Mouse (Mus musculus): ENCODE measurements around the gene Snrpc. TPM values are rescaled to one million over a fixed set of nuclear protein-coding genes. Genes with fewer than 3 reads are reported as not detected.

Gene Snrpc
- polyA plus RNA-seq (2017; shearing (Covaris generic)) = 100 to 1,000 TPM; 217 to 238 TPM

GRCm38 (mm10) chr17:27837850-27838249 is at the start of gene Snrpc:
TSS of gene Snrpc (plus strand) at chr17:27838150.

GRCm38 (mm10) chr17:27820568-27821406 is 17.2 kb upstream of the Snrpc start, which contains the start of gene D17Wsu92e:
TSS of gene D17Wsu92e (minus strand) at chr17:27820648.

GRCm38 (mm10) chr17:27856265-27856797 is 18.4 kb downstream of the Snrpc start, which contains the start of gene Uhrf1bp1:
TSS of gene Uhrf1bp1 (plus strand) at chr17:27856441.

Other genes with a start within 250 kb of the Snrpc start
- 10 to 100 TPM; 60.3 to 68.8 TPM for gene Nudt3, start 214.7 kb upstream of the Snrpc start, polyA plus RNA-seq (2017; shearing (Covaris generic))
- not detected for gene RPS10-NUDT3, start 202.9 kb upstream of the Snrpc start, polyA plus RNA-seq (2017; shearing (Covaris generic))
- gene Rps10, start 201.5 kb upstream of the Snrpc start, polyA plus RNA-seq (2017; shearing (Covaris generic)) = 1,000 to 10,000 TPM in 1 of 2 experiments, 100 to 1,000 TPM in 1; 907 to 1,598 TPM
- 10 to 100 TPM; 34.6 to 81.2 TPM for gene Pacsin1, start 182.6 kb upstream of the Snrpc start, polyA plus RNA-seq (2017; shearing (Covaris generic))
- under 1 TPM in 1 of 2 experiments, not detected in 1; 0.28 TPM for gene Spdef, start 109.2 kb upstream of the Snrpc start, polyA plus RNA-seq (2017; shearing (Covaris generic))
- 10 to 100 TPM; 34.3 to 38.3 TPM for gene D17Wsu92e, start 17.5 kb upstream of the Snrpc start, polyA plus RNA-seq (2017; shearing (Covaris generic))
- 1 to 10 TPM; 1.1 to 2.5 TPM for gene Uhrf1bp1, start 18.3 kb downstream of the Snrpc start, polyA plus RNA-seq (2017; shearing (Covaris generic))
- 10 to 100 TPM; 10.7 to 12.5 TPM for gene Anks1, start 71.2 kb downstream of the Snrpc start, polyA plus RNA-seq (2017; shearing (Covaris generic))
- 10 to 100 TPM; 45.7 to 50.0 TPM for gene Taf11, start 71.7 kb downstream of the Snrpc start, polyA plus RNA-seq (2017; shearing (Covaris generic))
- under 1 TPM in 1 of 2 experiments, not detected in 1; 0.87 TPM for gene Tcp11, start 242.5 kb downstream of the Snrpc start, polyA plus RNA-seq (2017; shearing (Covaris generic))

Measured in activated CD4-positive, CD25-positive, alpha-beta regulatory T cell (primary cell).